Mouse (Mus musculus) stomach, embryonic 15.5 days (tissue): Measurements from ENCODE around the gene Itga4. TPM values are rescaled to one million over a fixed set of nuclear protein-coding genes. Genes with fewer than 3 reads are reported as not detected.

Experiments
- ATAC-seq: fragments of 200-750 bp; cut with Nextera tagmentation; 2 replicates; pipeline ENCODE4 v1.8.0; 2017; ENCODE audit warnings: low read depth, moderate number of reproducible peaks, moderate TSS enrichment; ENCODE audit not compliant: insufficient read depth, low FRiP score
- H3K27ac ChIP-seq: fragments of 300-500 bp; sonication (generic); 2 replicates; pipeline ENCODE4 v1.5.1; 2015; ENCODE audit warnings: mild to moderate bottlenecking, inconsistent platforms
- H3K27me3 ChIP-seq: fragments of 300-500 bp; sonication (generic); replicated peaks from 2 replicates; pipeline ENCODE4 v1.6.1; 2015; ENCODE audit warnings: inconsistent platforms
- H3K36me3 ChIP-seq: fragments of 300-500 bp; sonication (generic); 2 replicates; pipeline ENCODE4 v1.6.1; 2015; ENCODE audit warnings: inconsistent platforms
- H3K4me1 ChIP-seq: fragments of 300-500 bp; sonication (generic); 2 replicates; pipeline ENCODE4 v1.6.1; 2015; ENCODE audit warnings: inconsistent platforms
- H3K4me2 ChIP-seq: fragments of 300-500 bp; sonication (generic); 2 replicates; pipeline ENCODE4 v1.6.1; 2015; ENCODE audit warnings: mild to moderate bottlenecking, inconsistent platforms
- H3K4me3 ChIP-seq: fragments of 300-500 bp; sonication (generic); replicated peaks from 2 replicates; pipeline ENCODE4 v1.5.1; 2015; ENCODE audit warnings: inconsistent platforms
- H3K9ac ChIP-seq: fragments of 300-500 bp; sonication (generic); 2 replicates; pipeline ENCODE4 v1.6.1; 2015; ENCODE audit warnings: inconsistent platforms
- H3K9me3 ChIP-seq: fragments of 300-500 bp; sonication (generic); 2 replicates; pipeline ENCODE4 v1.6.1; 2016; ENCODE audit warnings: inconsistent platforms
- WGBS: fragments of 180-500 bp; shearing (Covaris S2); methylation state at CpG from one replicate; pipeline ENCODE4 v1.1.7; 2015; 5-methylcytosine and 5-hydroxymethylcytosine counted together
- polyA plus RNA-seq: library from polyadenylated mRNA; unstranded; fragments of >200 nt; fragmentation: Nextera tagmentation; extraction: Ambion mirVana; gene quantifications from 2 replicates; pipeline ENCODE4 v1.2.1, GENCODE M21; 2015

Gene Itga4
- polyA plus RNA-seq, 1 experiment from 2014 or later: 6.5 TPM

DNA sequence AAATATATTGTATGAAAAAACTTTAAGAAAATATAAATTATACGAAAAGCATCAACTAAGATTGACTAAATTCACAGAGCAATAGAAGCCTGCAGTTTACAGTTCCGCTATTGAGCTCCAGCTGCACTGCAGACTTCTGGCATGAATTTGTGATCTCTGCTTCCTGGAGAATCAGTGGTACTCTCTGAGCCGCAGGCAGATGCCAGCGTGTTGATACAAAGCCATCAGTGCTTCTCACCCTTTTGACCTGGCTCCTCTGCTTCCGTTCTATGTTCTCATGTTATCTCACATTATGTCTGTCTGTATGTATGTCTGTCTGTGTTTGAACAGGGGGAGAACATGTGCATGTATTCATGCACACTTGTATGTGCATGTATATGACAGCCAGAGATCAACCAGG lies 6.9 kb upstream of the Itga4 start:
- no peak overlapping the region for H3K4me2 ChIP-seq
- no peak overlapping the region for H3K4me3 ChIP-seq
- no peak for ATAC-seq
- WGBS: 66% methylated on average over 5 of the region's 5 CpGs
- no peaks in the 10 kb centered on the region for H3K36me3 ChIP-seq
- H3K9ac ChIP-seq: no peak overlapping the region
- H3K9me3 ChIP-seq: no peaks in the 10 kb centered on the region
- no peaks in the 10 kb centered on the region for H3K4me1 ChIP-seq
- no peaks in the 10 kb centered on the region for H3K27me3 ChIP-seq
- H3K27ac ChIP-seq: no peak overlapping the region

DNA sequence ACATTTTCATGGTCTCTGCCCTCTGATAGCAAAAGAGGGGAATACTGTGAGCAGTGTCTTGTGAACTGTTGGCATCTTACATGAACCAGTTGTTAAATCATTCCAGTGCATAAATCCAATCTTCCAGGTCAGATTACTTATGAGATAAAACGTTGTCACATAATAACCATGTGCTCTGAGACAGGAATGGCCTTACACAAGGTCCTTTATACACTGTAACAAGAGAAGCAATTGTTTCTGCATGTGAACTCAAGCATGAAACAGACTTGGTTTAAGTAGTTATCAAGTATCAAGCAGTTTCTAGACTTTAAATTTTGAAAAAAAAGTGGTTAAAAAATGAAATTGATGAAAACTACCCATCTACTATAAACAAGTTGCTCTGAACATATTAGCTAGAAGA lies 4.7 kb upstream of the Itga4 start:
- WGBS: 37% methylated on average over 1 of the region's 1 CpGs
- Histone ChIP-seq H3K4me1 (0 out of 2 replicates have a peak, but pooled peaks cover 3% of the 10 kb centered on the region), H3K27me3 (no peaks in the 10 kb centered on the region), H3K27ac (no peak overlapping the region), H3K9ac (no peak overlapping the region), H3K4me3 (no peak overlapping the region), H3K4me2 (no peak overlapping the region), H3K36me3 (no peaks in the 10 kb centered on the region), H3K9me3 (no peaks in the 10 kb centered on the region)
- ATAC-seq: no peak

DNA sequence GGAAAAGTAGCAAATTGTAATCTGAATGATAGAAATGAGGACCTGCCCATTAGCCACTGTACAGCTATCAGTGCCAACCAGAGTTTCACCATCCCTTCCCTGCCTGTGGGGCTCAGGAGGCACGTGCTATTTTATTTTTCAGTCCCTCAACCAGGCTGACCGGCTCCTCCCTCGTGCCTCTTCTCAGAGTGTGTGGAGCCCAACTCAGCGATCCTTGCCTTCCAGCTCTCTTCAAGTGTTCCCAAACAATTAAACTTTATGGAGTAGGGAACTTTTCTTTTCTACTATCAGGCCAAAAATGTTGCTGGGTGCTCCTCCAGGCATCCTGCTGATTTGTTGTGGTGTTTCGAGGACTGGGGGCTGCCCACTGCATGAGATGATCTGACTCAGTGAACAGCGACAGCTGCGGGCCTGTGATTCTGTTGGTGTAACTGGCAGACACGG lies 1.4 kb upstream of the Itga4 start:
- Histone ChIP-seq H3K36me3 (no peaks in the 10 kb centered on the region), H3K4me1 (0 out of 2 replicates have a peak, but pooled peaks cover 3% of the 10 kb centered on the region), H3K9me3 (no peaks in the 10 kb centered on the region), H3K9ac (no peak overlapping the region), H3K27me3 (peaks cover 6% of the 10 kb centered on the region; the same call in 1 of the 2 replicates), H3K4me2 (no peak overlapping the region), H3K27ac (no peak overlapping the region), H3K4me3 (no peak overlapping the region)
- ATAC-seq: peak; percentile 30; the same call in 1 of the 2 replicates
- WGBS: 68% methylated on average over 8 of the region's 8 CpGs

DNA sequence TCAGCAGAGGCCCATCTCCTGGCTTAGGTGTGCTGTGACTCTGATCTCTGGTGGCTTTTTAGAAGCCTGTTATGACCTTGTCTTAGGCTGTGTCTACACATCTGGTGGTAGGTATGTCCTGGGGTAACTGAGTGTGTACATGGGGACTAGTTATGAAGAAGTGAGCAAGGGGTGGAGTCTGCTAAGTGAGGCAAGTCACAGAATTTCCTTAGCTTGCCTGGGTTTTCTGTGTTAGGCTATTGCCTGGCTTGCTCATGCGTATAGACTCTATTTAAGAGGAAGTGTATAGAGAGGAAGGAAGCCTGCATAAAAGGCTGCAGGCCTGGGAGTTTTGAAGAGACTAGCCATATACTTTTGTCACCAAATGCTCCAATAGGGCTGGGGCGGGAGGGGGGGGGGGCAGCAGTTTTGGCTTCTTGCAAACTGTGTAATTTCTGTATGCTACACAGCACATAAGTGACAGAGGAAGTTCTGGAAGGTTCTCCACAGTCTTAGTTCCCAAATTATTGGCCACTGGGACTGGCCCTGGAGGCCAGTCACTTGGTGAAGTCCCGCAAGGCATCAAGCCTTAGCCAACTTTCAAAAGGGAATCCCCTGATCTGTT lies 536 bp upstream of the Itga4 start:
- Histone ChIP-seq H3K9me3 (no peaks in the 10 kb centered on the region), H3K36me3 (no peaks in the 10 kb centered on the region), H3K27me3 (peaks cover 6% of the 10 kb centered on the region; the same call in 1 of the 2 replicates), H3K9ac (no peak overlapping the region), H3K4me3 (peak overlapping the region; percentile 47), H3K4me2 (peak overlapping the region; percentile 86), H3K4me1 (0 out of 2 replicates have a peak, but pooled peaks cover 3% of the 10 kb centered on the region), H3K27ac (peak overlapping the region; percentile 46; the same call in 1 of the 2 replicates)
- WGBS: 67% methylated on average over 3 of the region's 3 CpGs
- no peak for ATAC-seq

DNA sequence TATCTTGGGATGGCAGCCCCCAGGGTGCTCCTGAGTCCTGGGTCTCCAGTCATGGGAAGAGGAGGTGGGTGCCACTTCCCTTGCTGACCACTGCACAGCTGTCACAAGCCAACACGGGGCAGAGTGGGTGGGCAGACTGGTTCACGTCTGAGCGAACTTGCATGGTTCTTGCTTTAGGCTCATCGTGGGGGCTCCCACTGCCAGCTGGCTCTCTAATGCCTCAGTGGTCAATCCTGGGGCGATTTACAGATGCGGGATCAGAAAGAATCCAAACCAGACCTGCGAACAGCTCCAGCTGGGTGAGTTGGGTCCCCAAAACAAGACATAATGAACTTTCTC lies 744 bp downstream of the Itga4 start:
- no peak for ATAC-seq
- H3K4me1 ChIP-seq: 0 out of 2 replicates have a peak, but pooled peaks cover 3% of the 10 kb centered on the region
- 0 out of 2 replicates have a peak overlapping the region, but pooled peaks have one; percentile 25 for H3K9ac ChIP-seq
- WGBS: 23% methylated on average over 7 of the region's 7 CpGs
- H3K9me3 ChIP-seq: no peaks in the 10 kb centered on the region
- peak overlapping the region; percentile 46; the same call in 1 of the 2 replicates for H3K27ac ChIP-seq
- peaks cover 6% of the 10 kb centered on the region; the same call in 1 of the 2 replicates for H3K27me3 ChIP-seq
- peak overlapping the region; percentile 47 for H3K4me3 ChIP-seq
- peak overlapping the region; percentile 86 for H3K4me2 ChIP-seq
- no peaks in the 10 kb centered on the region for H3K36me3 ChIP-seq

DNA sequence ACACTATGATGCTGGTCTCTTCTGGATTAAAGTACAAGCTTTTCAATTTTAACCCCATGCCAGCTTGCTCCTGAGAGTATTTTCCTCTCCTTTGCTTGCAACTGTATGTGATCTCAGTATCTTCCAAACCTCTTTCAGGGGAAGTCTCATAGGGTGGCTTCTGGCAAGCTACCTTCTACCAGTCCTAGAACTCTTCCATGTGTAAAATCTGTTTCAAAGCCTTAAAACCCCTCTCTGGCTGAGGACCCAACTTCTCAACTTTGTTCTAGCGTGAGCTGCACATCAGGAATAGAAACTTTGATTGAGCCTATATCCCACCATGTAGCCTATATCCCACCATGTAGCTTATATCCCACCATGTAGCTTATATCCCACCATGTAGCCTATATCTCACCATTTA lies 1.1 kb downstream of the Itga4 start:
- Histone ChIP-seq H3K9ac (no peak overlapping the region), H3K27ac (peak overlapping the region; percentile 46; the same call in 1 of the 2 replicates), H3K9me3 (no peaks in the 10 kb centered on the region), H3K4me2 (peak overlapping the region; percentile 86), H3K27me3 (peaks cover 6% of the 10 kb centered on the region; the same call in 1 of the 2 replicates), H3K4me3 (peak overlapping the region; percentile 47), H3K4me1 (0 out of 2 replicates have a peak, but pooled peaks cover 3% of the 10 kb centered on the region), H3K36me3 (no peaks in the 10 kb centered on the region)
- ATAC-seq: no peak
- 68% methylated on average over 1 of the region's 1 CpGs for WGBS

DNA sequence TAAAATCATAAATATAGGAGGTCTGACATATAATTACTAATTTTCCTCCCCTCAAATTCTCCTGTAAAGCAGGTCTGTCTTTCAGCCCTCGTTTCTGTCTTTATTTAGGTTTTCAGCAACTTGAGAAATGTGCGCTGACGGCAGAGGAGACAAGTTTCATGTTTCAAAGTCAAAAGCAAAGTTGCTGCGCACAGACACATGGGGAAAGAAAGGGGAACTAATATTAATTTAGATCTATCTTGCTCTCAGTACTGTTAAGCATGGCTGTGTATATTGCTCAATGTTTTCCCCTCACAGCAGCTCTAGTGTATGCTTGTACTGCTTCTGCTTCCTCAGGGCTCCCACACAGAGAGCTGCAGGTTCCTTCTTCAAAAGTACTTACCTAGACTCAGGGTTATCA lies 1.7 kb downstream of the Itga4 start:
- Histone ChIP-seq H3K4me1 (0 out of 2 replicates have a peak, but pooled peaks cover 3% of the 10 kb centered on the region), H3K27ac (no peak overlapping the region), H3K36me3 (no peaks in the 10 kb centered on the region), H3K4me3 (peak overlapping the region; percentile 47; the same call in 1 of the 2 replicates), H3K9ac (no peak overlapping the region), H3K4me2 (peak overlapping the region; percentile 86), H3K27me3 (peaks cover 6% of the 10 kb centered on the region; the same call in 1 of the 2 replicates), H3K9me3 (no peaks in the 10 kb centered on the region)
- ATAC-seq: no peak
- 35% methylated on average over 4 of the region's 4 CpGs for WGBS

DNA sequence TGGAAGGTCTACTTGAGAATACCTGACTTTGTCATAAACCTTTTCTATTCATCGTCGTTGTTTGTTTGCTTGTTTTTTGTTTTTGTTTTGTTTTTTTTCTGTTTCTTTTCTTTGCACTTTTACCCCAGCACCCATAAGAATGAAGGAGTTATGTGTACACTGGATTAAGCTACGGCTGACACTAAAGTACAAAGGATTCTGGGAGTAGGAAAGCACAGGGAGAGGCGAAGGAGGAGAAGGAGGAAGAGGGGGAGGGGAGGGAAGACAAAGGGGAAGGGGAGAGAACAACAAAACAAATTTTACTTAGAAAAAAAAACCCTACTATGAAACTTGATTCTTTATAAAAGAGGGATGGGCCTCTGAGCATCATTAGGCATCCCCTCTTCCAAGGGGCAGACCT lies 2.2 kb downstream of the Itga4 start:
- H3K9ac ChIP-seq: no peak overlapping the region
- H3K9me3 ChIP-seq: no peaks in the 10 kb centered on the region
- H3K27ac ChIP-seq: no peak overlapping the region
- H3K4me2 ChIP-seq: no peak overlapping the region; the same call in 1 of the 2 replicates
- peaks cover 6% of the 10 kb centered on the region; the same call in 1 of the 2 replicates for H3K27me3 ChIP-seq
- 0 out of 2 replicates have a peak, but pooled peaks cover 3% of the 10 kb centered on the region for H3K4me1 ChIP-seq
- no peak overlapping the region for H3K4me3 ChIP-seq
- WGBS: 72% methylated on average over 4 of the region's 4 CpGs
- no peaks in the 10 kb centered on the region for H3K36me3 ChIP-seq
- no peak for ATAC-seq

DNA sequence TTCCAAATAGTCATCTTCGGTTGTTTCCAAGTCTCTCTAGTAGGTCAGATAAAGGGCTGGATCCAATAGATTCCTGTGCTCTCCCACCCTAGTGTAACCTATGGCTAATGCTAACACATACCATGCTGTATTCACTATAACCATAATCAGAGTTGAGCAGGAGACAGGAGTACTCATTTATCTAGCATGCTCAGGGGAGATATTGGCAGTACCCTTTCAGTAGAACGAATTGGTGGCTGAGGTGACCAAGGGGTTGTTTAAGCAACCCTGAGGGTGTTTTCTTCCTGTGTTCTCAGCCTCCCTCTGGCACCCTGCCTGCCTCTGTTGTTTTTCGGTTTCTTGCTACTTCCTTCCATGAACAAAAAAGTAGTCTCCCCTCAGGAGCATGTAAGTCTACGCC lies 4.1 kb downstream of the Itga4 start:
- peaks cover 6% of the 10 kb centered on the region; the same call in 1 of the 2 replicates for H3K27me3 ChIP-seq
- H3K4me1 ChIP-seq: 0 out of 2 replicates have a peak, but pooled peaks cover 3% of the 10 kb centered on the region
- H3K4me3 ChIP-seq: no peak overlapping the region
- peak; percentile 89 for ATAC-seq
- 75% methylated on average over 4 of the region's 4 CpGs for WGBS
- H3K9ac ChIP-seq: no peak overlapping the region
- H3K27ac ChIP-seq: no peak overlapping the region
- H3K9me3 ChIP-seq: no peaks in the 10 kb centered on the region
- H3K36me3 ChIP-seq: no peaks in the 10 kb centered on the region
- H3K4me2 ChIP-seq: no peak overlapping the region

DNA sequence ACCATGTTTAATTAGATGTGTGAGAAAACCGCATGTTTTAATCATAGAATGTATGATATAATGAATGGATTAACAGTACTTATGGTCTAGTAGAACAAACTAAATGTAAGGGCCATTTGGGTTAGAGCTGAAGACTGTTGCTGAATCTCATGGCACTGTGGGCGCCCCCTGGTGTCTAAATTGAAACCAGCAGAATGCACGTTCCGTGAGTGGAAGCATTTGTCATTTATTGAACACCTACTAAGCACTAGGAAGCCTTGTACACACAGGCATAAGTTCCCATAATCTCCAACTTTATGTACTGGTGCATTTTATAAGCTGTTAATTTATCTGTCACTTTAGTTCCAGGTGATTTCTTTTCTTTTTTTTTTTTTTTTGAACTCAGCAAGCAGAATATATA lies 10.4 kb downstream of the Itga4 start:
- H3K9ac ChIP-seq: no peak overlapping the region
- no peaks in the 10 kb centered on the region for H3K27me3 ChIP-seq
- no peaks in the 10 kb centered on the region for H3K4me1 ChIP-seq
- no peak overlapping the region for H3K4me2 ChIP-seq
- no peak for ATAC-seq
- no peaks in the 10 kb centered on the region for H3K36me3 ChIP-seq
- H3K9me3 ChIP-seq: no peaks in the 10 kb centered on the region
- 44% methylated on average over 4 of the region's 4 CpGs for WGBS
- no peak overlapping the region for H3K27ac ChIP-seq
- H3K4me3 ChIP-seq: no peak overlapping the region

DNA sequence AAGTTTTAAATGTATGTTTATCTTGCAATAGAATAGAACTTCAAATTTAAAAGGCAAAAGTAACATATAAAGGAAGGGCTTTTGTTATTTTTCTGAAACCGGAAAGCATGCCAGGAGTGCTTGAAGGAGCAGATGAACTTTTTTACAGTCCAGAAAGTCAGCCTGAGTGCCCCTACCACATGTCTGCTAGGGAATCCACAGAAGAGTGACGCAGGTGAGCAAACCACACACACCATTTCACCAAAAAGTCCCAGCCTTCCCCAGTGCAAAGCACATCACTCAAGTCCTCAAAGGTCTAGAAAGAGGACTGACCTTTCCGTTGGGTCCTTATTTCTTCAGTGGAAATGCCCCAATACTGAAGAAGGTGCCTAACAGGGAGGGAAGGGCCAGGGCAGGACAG lies 11.3 kb downstream of the Itga4 start:
- Histone ChIP-seq H3K9me3 (no peaks in the 10 kb centered on the region), H3K4me2 (no peak overlapping the region), H3K27ac (no peak overlapping the region), H3K36me3 (no peaks in the 10 kb centered on the region), H3K4me3 (no peak overlapping the region), H3K9ac (no peak overlapping the region), H3K27me3 (no peaks in the 10 kb centered on the region), H3K4me1 (no peaks in the 10 kb centered on the region)
- no peak for ATAC-seq
- 92% methylated on average over 3 of the region's 3 CpGs for WGBS

DNA sequence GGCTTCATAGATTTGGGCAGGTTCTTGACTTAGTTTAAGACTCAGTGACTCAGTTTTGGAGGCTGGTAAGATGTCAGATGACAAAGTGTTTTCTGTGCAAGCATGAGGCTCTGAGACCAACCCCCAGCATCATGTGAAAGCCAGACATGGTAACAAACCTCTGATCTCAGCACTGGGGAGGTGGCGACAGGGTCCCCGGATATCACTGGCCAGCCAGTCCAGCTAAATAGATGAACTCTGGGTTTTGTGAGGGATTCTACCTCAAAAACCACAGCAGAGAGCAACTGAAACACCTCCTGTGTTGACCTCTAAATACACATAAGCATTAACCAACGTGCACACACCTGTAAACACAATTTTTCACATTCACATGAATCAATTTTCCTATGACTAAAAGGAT lies 12.0 kb downstream of the Itga4 start:
- Histone ChIP-seq H3K4me3 (no peak overlapping the region), H3K9ac (no peak overlapping the region), H3K27ac (no peak overlapping the region), H3K9me3 (no peaks in the 10 kb centered on the region), H3K36me3 (no peaks in the 10 kb centered on the region), H3K27me3 (no peaks in the 10 kb centered on the region), H3K4me1 (no peaks in the 10 kb centered on the region), H3K4me2 (no peak overlapping the region)
- ATAC-seq: no peak
- WGBS: 75% methylated on average over 3 of the region's 3 CpGs
